17 mouse cellular contexts compared by ENCODE assay signal in the genomic region with DNA sequence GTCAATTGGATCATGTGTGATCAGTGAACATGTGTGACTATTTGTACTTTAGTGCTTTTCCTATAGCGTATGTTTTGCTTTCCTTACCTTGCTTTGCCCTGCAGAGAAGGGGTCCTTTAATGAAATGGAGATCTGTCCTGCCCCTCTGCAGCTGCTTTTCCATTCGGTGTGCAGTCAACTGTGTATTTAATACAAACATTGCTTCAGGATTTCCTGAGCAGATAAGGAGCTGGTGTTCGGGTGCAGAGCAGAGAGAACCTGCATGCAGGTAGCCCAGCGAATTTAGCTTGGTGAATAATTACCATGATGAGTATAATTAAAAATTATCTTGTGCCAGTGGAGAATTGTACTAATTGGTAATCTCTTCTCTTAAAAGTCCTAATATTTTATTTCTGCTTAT.
"Had no signal": no experiment of that assay in that cellular context is flagged by ENCODE, and none has a peak within 500 bp of the region (broad histone marks: within the 10 kb centered on the region; RNA-seq: fewer than 3 reads in every experiment).

No protein-coding gene starts in this region.

- ATAC-seq: hindbrain, embryonic 16.5 days; intestine, embryonic 15.5 days; liver, postnatal 0 days; lung, postnatal 0 days; midbrain, embryonic 15.5 days had no signal

- H3K27ac ChIP-seq: intestine, embryonic 15.5 days; limb, embryonic 12.5 days; limb, embryonic 15.5 days; liver, embryonic 14.5 days; macrophage; midbrain, embryonic 10.5 days; midbrain, embryonic 15.5 days; neural tube, embryonic 13.5 days had no signal

- H3K27me3 ChIP-seq: limb, embryonic 12.5 days; limb, embryonic 15.5 days; neural tube, embryonic 13.5 days had no signal

- H3K36me3 ChIP-seq: intestine, embryonic 15.5 days; limb, embryonic 12.5 days; limb, embryonic 15.5 days; midbrain, embryonic 10.5 days; midbrain, embryonic 15.5 days; neural tube, embryonic 13.5 days had no signal

- H3K9me3 ChIP-seq: intestine, embryonic 15.5 days; limb, embryonic 12.5 days; limb, embryonic 15.5 days; midbrain, embryonic 10.5 days; midbrain, embryonic 15.5 days; neural tube, embryonic 13.5 days had no signal

- H3K4me3 ChIP-seq: intestine, embryonic 15.5 days; limb, embryonic 12.5 days; limb, embryonic 15.5 days; midbrain, embryonic 10.5 days; midbrain, embryonic 15.5 days; neural tube, embryonic 13.5 days had no signal

- DNase-seq: left cerebral cortex, postnatal 4 days; liver, postnatal 0 days; lung, embryonic 14.5 days; thymus, adult 2 months; thymus, postnatal 14 days; thymus, postnatal 4 days had no signal

- H3K4me2 ChIP-seq: intestine, embryonic 15.5 days; limb, embryonic 12.5 days; limb, embryonic 15.5 days; liver, embryonic 11.5 days; lung, embryonic 14.5 days; midbrain, embryonic 15.5 days; neural tube, embryonic 13.5 days had no signal

- H3K4me1 ChIP-seq: intestine, embryonic 15.5 days; limb, embryonic 12.5 days; limb, embryonic 15.5 days; neural tube, embryonic 13.5 days had no signal

- H3K9ac ChIP-seq: intestine, embryonic 15.5 days; limb, embryonic 12.5 days; limb, embryonic 15.5 days; liver, embryonic 14.5 days; liver, postnatal 0 days; lung, embryonic 14.5 days; midbrain, embryonic 15.5 days; neural tube, embryonic 13.5 days had no signal
